Mouse (Mus musculus) midbrain, embryonic 12.5 days (tissue): ENCODE measurements around the gene Zcchc7. TPM values are rescaled to one million over a fixed set of nuclear protein-coding genes. Genes with fewer than 3 reads are reported as not detected.
"Not testable (repeated sequence)": the region's sequence is repeated elsewhere in the genome, so short reads cannot be mapped to it uniquely, and the experiment has no call there.

Source experiments
- ATAC-seq: fragments of 200-750 bp; cut with Nextera tagmentation; 2 replicates; pipeline ENCODE4 v1.8.0; 2017; ENCODE audit warnings: low read depth, moderate TSS enrichment, moderate library complexity; ENCODE audit not compliant: low FRiP score
- H3K27ac ChIP-seq: fragments of 300-500 bp; sonication (generic); replicated peaks from 2 replicates; pipeline ENCODE4 v1.5.1; 2016; ENCODE audit warnings: mild to moderate bottlenecking
- H3K27me3 ChIP-seq: fragments of 300-500 bp; sonication (generic); 2 replicates; pipeline ENCODE4 v1.6.1; 2016; ENCODE audit warnings: mild to moderate bottlenecking
- H3K36me3 ChIP-seq: fragments of 300-500 bp; sonication (generic); 2 replicates; pipeline ENCODE4 v1.6.1; 2016
- H3K4me1 ChIP-seq: fragments of 300-500 bp; sonication (generic); 2 replicates; pipeline ENCODE4 v1.6.1; 2016
- H3K4me2 ChIP-seq: fragments of 300-500 bp; sonication (generic); replicated peaks from 2 replicates; pipeline ENCODE4 v1.6.1; 2016; ENCODE audit warnings: mild to moderate bottlenecking, moderate library complexity
- H3K4me3 ChIP-seq: fragments of 300-500 bp; sonication (generic); 2 replicates; pipeline ENCODE4 v1.5.1; 2016; ENCODE audit warnings: mild to moderate bottlenecking
- H3K9ac ChIP-seq: fragments of 300-500 bp; sonication (generic); replicated peaks from 2 replicates; pipeline ENCODE4 v1.6.1; 2016; ENCODE audit warnings: mild to moderate bottlenecking, moderate library complexity
- H3K9me3 ChIP-seq: fragments of 300-500 bp; sonication (generic); 2 replicates; pipeline ENCODE4 v1.6.1; 2016; ENCODE audit warnings: mild to moderate bottlenecking
- WGBS: fragments of 180-500 bp; shearing (Covaris S2); methylation state at CpG from one replicate; pipeline ENCODE4 v1.1.7; 2016; 5-methylcytosine and 5-hydroxymethylcytosine counted together
- polyA plus RNA-seq: library from polyadenylated mRNA; unstranded; fragments of >200 nt; fragmentation: Nextera tagmentation; extraction: Ambion mirVana; gene quantifications from 2 replicates; pipeline ENCODE4 v1.2.1, GENCODE M21; 2016

Gene Zcchc7
- polyA plus RNA-seq, 1 experiment from 2014 or later = 28.3 TPM

GRCm38 (mm10) chr4:44713554-44714051 is 42.1 kb upstream of the Zcchc7 start:
- peak overlapping the region; percentile 69 for H3K27ac ChIP-seq
- peaks cover 90% of the 10 kb centered on the region for H3K27me3 ChIP-seq
- no peaks in the 10 kb centered on the region for H3K36me3 ChIP-seq
- 2% methylated on average over 19 of the region's 19 CpGs for WGBS
- peak overlapping the region; percentile 45 for H3K4me2 ChIP-seq
- ATAC-seq = no peak
- H3K4me3 ChIP-seq = peak overlapping the region; percentile 34
- peaks cover 15% of the 10 kb centered on the region for H3K4me1 ChIP-seq
- peak overlapping the region; percentile 47 for H3K9ac ChIP-seq
- no peaks in the 10 kb centered on the region for H3K9me3 ChIP-seq

DNA sequence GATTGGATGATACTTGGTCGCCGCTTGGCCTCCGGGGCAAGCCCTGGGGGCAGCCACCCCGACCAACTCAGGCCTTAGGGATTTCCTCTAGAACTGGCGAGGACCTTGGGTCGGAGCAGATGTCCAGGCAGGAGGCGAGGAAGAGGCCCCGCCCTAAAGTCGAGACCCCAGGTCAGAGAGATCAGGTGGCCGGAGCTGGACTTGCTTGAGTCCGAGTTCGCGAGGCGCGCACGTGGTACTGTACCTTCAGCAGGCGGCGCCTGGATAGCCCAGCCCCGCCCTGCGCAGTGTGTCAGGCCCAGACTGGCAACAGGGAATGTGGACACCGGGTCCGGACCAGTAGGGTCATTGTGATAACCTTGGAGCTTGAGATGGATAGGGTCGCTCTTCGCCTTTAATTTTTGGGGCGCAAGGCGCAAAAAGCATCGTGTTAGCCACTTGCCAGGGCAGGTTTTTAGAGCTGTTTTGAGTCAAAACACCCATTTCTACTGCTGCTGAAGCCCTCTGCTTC is 41.5 kb upstream of the Zcchc7 start:
- H3K4me3 ChIP-seq = peak overlapping the region; percentile 34
- H3K36me3 ChIP-seq = no peaks in the 10 kb centered on the region
- ATAC-seq = no peak
- WGBS = under 1% methylated on average over 27 of the region's 27 CpGs
- H3K9me3 ChIP-seq = no peaks in the 10 kb centered on the region
- peak overlapping the region; percentile 69; the same call in 1 of the 2 replicates for H3K27ac ChIP-seq
- peak overlapping the region; percentile 47 for H3K9ac ChIP-seq
- peaks cover 90% of the 10 kb centered on the region for H3K27me3 ChIP-seq
- H3K4me2 ChIP-seq = peak overlapping the region; percentile 45
- peaks cover 15% of the 10 kb centered on the region for H3K4me1 ChIP-seq

DNA sequence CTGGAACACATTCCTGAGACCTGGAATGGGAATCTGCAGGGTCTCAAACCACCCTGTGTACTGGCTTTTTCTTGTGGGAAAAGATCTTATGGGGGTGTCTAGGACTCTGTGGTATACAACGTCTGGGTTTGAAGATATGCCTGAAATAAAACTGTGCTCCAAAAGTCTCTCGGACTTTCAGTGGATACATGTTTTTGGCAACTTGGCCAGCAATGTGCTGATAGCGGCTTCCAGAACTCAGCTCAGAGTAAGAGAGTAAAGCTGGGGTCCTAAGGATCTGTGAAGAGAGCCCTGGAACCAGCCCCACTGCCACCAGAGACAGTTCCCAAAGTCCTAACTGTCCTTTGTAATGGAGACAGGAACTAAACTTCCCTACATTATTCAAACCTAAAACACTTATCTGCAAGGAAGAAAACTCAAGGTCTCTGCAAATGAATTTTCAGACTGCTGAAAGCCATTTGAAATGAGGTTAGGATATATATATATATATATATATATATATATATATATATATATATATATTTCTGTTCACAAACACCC is 40.0 kb upstream of the Zcchc7 start:
- H3K4me2 ChIP-seq = no peak overlapping the region
- H3K27ac ChIP-seq = no peak overlapping the region
- H3K4me3 ChIP-seq = no peak overlapping the region
- peaks cover 91% of the 10 kb centered on the region for H3K27me3 ChIP-seq
- no peak overlapping the region for H3K9ac ChIP-seq
- no peaks in the 10 kb centered on the region for H3K9me3 ChIP-seq
- WGBS = 8% methylated on average over 3 of the region's 3 CpGs
- no peak for ATAC-seq
- H3K36me3 ChIP-seq = no peaks in the 10 kb centered on the region
- H3K4me1 ChIP-seq = peaks cover 15% of the 10 kb centered on the region

GRCm38 (mm10) chr4:44716391-44716790 is 39.3 kb upstream of the Zcchc7 start:
- H3K27ac ChIP-seq = no peak overlapping the region
- H3K4me1 ChIP-seq = peaks cover 15% of the 10 kb centered on the region
- H3K36me3 ChIP-seq = no peaks in the 10 kb centered on the region
- H3K9me3 ChIP-seq = no peaks in the 10 kb centered on the region
- H3K27me3 ChIP-seq = peaks cover 90% of the 10 kb centered on the region
- no peak for ATAC-seq
- H3K9ac ChIP-seq = no peak overlapping the region
- 0 out of 2 replicates have a peak overlapping the region, but pooled peaks have one; percentile 15 for H3K4me2 ChIP-seq
- 2% methylated on average over 10 of the region's 10 CpGs for WGBS
- no peak overlapping the region for H3K4me3 ChIP-seq

GRCm38 (mm10) chr4:44717676-44718075 is 38.0 kb upstream of the Zcchc7 start:
- Histone ChIP-seq H3K36me3 (no peaks in the 10 kb centered on the region), H3K4me1 (peaks cover 15% of the 10 kb centered on the region), H3K9ac (no peak overlapping the region), H3K4me3 (no peak overlapping the region), H3K9me3 (no peaks in the 10 kb centered on the region), H3K27me3 (peaks cover 84% of the 10 kb centered on the region), H3K4me2 (no peak overlapping the region), H3K27ac (no peak overlapping the region)
- 77% methylated on average over 3 of the region's 3 CpGs for WGBS
- no peak for ATAC-seq

GRCm38 (mm10) chr4:44720046-44720445 is 35.6 kb upstream of the Zcchc7 start:
- H3K4me2 ChIP-seq = no peak overlapping the region
- H3K4me3 ChIP-seq = no peak overlapping the region
- no peak overlapping the region for H3K27ac ChIP-seq
- WGBS = 93% methylated on average over 8 of the region's 8 CpGs
- H3K9ac ChIP-seq = no peak overlapping the region
- H3K36me3 ChIP-seq = no peaks in the 10 kb centered on the region
- H3K4me1 ChIP-seq = no peaks in the 10 kb centered on the region
- no peak for ATAC-seq
- H3K27me3 ChIP-seq = peaks cover 81% of the 10 kb centered on the region
- H3K9me3 ChIP-seq = no peaks in the 10 kb centered on the region

- no peak overlapping the region for H3K27ac ChIP-seq
- H3K9ac ChIP-seq = no peak overlapping the region
- no peak overlapping the region for H3K4me3 ChIP-seq
- H3K4me1 ChIP-seq = no peaks in the 10 kb centered on the region
- WGBS = 88% methylated on average over 4 of the region's 4 CpGs
- no peaks in the 10 kb centered on the region for H3K9me3 ChIP-seq
- no peak for ATAC-seq
- no peak overlapping the region for H3K4me2 ChIP-seq
- peaks cover 83% of the 10 kb centered on the region for H3K27me3 ChIP-seq
- no peaks in the 10 kb centered on the region for H3K36me3 ChIP-seq
Measured at GRCm38 (mm10) chr4:44721237-44721636, 34.4 kb upstream of the Zcchc7 start.

GRCm38 (mm10) chr4:44740471-44740870 is 15.2 kb upstream of the Zcchc7 start:
- 77% methylated on average over 1 of the region's 1 CpGs for WGBS

DNA sequence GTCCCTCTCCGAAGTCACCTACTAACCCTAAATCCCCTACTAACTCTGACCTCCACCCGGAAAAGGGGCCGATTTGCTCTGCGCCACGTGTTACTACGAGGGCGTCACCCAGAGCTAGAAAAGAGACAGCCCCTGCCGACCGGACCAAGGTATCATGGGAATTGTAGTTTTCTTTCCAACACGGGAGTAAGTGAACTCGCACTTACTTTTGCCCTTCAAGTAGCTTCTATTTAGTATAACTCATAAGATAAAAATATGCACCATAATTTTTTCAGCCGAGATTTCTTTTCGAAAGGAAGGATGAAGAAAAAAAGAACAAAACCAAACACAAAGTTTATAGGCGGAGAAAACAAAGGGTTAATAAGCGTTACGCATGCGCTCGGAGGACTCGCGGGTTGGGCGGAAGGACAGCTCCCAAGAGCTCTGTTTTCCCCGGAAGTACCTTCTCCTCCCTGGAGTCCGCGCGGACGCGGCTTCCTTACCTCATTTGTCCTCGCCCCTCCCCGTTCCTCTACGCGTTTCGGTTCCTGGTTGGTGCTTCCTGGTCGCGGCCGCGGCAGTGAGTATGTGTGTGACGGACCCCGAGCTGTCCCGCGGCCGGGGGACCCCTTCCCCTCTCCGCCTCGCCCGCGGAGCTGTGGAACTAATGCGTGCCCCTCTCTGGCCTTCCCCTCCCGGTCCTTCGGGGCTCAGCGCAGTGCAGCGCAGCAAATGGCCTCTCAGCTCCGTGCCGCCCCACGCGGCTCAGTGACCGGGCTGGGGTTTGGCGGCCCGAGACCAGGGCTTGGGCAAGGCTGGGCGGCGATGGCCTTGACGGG is 666 bp downstream of the Zcchc7 start:
- WGBS = under 1% methylated on average over 60 of the region's 60 CpGs
- Histone ChIP-seq H3K4me2 (peak overlapping the region; percentile 76), H3K9ac (peak overlapping the region; percentile 92), H3K4me1 (peaks cover 10% of the 10 kb centered on the region; the same call in 1 of the 2 replicates), H3K36me3 (no peaks in the 10 kb centered on the region), H3K9me3 (no peaks in the 10 kb centered on the region), H3K27ac (peak overlapping the region; percentile 93), H3K27me3 (peaks cover 21% of the 10 kb centered on the region), H3K4me3 (peak overlapping the region; percentile 95)
- ATAC-seq = peak; percentile 96

More at GRCm38 (mm10) chr4:44740471-44740870, 15.2 kb upstream of the Zcchc7 start:
- peaks cover 50% of the 10 kb centered on the region for H3K27me3 ChIP-seq
- H3K4me1 ChIP-seq = no peaks in the 10 kb centered on the region
- no peak for ATAC-seq
- peaks cover 4% of the 10 kb centered on the region; the same call in 1 of the 2 replicates for H3K9me3 ChIP-seq
- H3K27ac ChIP-seq = no peak overlapping the region
- no peaks in the 10 kb centered on the region for H3K36me3 ChIP-seq
- H3K4me3 ChIP-seq = no peak overlapping the region
- H3K4me2 ChIP-seq = no peak overlapping the region
- H3K9ac ChIP-seq = no peak overlapping the region

DNA sequence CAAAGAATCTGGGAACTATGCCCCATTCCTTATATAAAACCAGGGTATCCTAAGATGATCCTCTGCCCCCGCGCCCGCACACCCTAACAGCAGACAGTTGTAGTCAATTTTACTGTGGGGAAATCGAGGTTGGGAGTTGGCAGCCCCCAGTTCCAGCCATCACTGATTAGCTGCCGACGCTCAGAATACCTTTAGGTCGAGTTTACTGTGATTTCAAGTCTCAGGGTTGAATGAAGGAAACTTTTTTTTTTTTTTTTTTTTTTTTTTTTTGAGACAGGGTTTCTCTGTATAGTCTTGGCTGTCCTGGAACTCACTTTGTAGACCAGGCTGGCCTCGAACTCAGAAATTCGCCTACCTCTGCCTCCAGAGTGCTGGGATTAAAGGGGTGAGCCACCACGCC is 1.5 kb downstream of the Zcchc7 start:
- 5% methylated on average over 10 of the region's 10 CpGs for WGBS
- H3K27ac ChIP-seq = peak overlapping the region; percentile 93
- H3K27me3 ChIP-seq = peaks cover 16% of the 10 kb centered on the region; the same call in 1 of the 2 replicates
- ATAC-seq, H3K4me1 ChIP-seq, H3K36me3 ChIP-seq, H3K9me3 ChIP-seq: not testable (repeated sequence)
- peak overlapping the region; percentile 95 for H3K4me3 ChIP-seq
- peak overlapping the region; percentile 92 for H3K9ac ChIP-seq
- peak overlapping the region; percentile 76 for H3K4me2 ChIP-seq

- Histone ChIP-seq H3K9me3 (no peaks in the 10 kb centered on the region), H3K4me2 (no peak overlapping the region), H3K4me3 (no peak overlapping the region), H3K9ac (no peak overlapping the region), H3K4me1 (peaks cover 3% of the 10 kb centered on the region; the same call in 1 of the 2 replicates), H3K27ac (no peak overlapping the region), H3K36me3 (no peaks in the 10 kb centered on the region), H3K27me3 (peaks cover 6% of the 10 kb centered on the region; the same call in 1 of the 2 replicates)
- 46% methylated on average over 3 of the region's 3 CpGs for WGBS
- ATAC-seq = no peak
Measured at GRCm38 (mm10) chr4:44774890-44775289, 19.2 kb downstream of the Zcchc7 start.

DNA sequence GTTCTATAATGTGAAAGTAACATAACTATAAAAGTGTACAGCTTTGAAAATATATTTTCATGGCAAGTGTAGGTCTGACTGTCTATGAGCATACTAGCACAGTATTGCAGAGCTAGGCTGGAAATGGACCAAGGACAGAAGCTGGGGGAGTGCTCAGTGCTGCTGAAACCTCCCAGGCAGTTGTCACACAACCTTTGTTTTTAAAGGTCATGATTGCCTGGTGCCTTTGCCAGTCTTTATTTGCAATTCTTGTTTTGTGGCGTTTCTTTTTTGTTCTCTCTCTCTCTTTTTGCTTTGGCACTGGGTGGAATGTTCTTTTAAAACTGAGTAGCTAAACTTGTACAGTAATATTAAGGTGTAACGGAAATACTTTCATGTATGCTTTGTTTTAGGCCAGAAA is 21.0 kb downstream of the Zcchc7 start:
- Histone ChIP-seq H3K36me3 (no peaks in the 10 kb centered on the region), H3K4me2 (no peak overlapping the region), H3K9me3 (no peaks in the 10 kb centered on the region), H3K27me3 (peaks cover 11% of the 10 kb centered on the region), H3K9ac (no peak overlapping the region), H3K4me1 (peaks cover 3% of the 10 kb centered on the region; the same call in 1 of the 2 replicates), H3K27ac (no peak overlapping the region), H3K4me3 (no peak overlapping the region)
- no peak for ATAC-seq
- WGBS = 46% methylated on average over 2 of the region's 2 CpGs
